Mouse (Mus musculus): Measurements from ENCODE around the gene Slc17a9.
A peak's percentile ranks its signal among the peaks of the same experiment; 100 is the strongest.
"Not testable (repeated sequence)": the region's sequence is repeated elsewhere in the genome, so short reads cannot be mapped to it uniquely, and the experiment has no call there.

Gene Slc17a9

DNA sequence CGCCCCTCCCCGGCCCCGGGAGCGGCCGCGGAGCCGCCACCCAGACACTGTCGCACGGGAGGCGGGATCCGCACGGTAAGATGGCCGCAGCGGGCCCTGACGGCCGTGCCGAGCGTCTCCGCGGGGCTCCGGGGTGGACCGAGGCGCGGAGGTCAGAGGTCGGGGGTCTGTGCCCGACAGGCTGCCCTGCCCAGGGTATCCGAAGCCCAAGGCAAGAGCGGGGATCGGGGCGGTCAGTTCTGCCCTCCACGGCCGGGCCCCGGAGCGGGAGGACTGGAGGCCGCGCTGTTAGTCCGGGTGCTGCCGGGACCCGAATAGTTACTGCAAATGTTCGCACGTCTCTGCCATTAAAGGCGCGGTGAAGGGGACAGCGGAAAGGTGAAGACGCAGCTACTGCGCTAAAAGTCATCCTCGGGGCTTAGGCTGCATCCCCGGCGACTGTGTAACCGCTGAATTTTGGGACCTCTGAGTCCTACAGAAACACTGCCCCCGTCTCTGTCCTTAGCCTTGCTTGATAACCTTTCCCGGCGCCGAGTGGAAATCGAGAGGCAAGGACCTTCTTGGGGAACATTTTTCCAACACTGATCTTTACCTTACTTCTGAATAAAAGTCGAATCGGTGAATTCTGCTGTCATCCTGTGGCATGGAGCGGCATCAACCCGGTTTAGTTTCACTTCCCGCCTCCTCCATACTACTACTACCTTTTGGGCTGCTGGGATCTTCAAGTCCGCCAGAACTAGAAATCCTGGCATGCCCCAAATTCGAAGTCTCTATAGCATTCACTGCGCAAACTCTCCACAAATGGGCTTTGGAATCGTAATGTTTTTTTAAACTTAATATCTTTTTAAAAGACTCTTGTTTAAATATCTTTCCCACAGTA, 14.5 kb upstream of the Slc17a9 start:
- no peak for DNase-seq (ENCODE audit: extremely low spot score, low read depth, low spot score)

DNA sequence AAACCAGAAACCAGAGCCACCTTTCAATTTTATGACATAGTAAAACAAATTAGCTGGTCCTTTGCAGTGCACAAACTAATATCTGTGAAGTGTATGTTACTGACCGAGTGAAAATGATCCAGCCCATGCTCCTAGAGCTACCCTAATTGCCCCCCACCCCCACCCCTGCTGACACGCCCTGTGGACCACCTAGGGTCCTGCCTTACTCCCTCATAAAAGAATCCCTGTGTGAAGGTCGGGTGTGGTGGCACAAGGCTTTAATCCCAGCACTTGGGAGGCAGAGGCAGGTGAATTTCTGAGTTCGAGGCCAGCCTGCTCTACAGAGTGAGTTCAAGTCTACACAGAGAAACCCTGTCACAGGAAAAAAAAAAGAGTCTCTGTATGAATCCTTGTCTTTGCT, 13.5 kb upstream of the Slc17a9 start:
- DNase-seq (ENCODE audit: extremely low spot score, low read depth, low spot score): no peak

DNA sequence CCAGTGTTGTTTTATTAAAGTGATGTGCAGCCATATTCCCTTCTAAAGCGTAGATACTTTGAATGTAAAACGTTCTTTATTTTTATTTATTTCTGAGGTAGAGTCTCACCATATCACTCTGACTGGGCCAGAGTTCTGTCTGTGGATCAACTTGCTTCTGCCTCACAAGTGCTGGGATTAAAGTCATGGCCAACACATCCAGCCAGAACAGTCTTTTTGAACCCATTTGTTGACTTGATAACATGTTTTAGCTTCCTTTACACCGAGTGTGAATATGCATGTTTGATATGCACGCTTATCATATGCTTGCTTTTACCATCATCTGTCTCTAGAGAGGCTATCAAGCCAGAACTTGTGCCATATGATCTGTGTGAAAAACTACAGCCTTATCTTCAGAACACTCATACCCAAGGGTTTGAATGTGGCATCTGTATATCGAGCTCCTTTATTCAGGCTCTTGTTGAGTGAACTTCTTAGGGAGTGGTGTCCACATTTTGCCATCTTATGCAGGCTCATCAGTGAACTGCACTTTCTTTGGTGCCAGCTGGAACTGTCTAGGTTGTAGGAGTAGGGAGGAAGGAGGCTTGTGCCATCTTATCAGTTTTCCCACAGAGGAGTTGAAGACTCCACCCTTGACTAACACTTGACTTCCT, 12.9 kb upstream of the Slc17a9 start:
- DNase-seq (ENCODE audit: extremely low spot score, low read depth, low spot score): no peak

DNA sequence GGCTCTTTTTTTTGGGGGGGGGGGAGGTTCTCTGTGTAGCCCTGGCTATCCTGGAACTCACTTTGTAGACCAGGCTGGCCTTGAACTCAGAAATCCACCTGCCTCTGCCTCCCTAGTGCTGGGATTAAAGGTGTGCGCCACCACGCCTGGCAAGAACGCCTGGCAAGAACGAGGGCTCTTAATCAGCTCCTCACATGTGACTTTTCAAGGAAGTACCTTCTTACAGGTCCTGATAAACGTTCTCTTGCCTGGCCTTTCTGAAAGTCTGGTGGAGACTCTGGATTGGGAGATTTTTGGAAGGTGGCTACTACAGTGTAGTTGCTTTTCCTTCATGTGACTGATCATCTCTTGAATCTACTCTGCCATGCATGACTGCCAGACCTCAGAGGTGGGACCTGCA, 2.3 kb upstream of the Slc17a9 start:
- DNase-seq (ENCODE audit: extremely low spot score, low read depth, low spot score): not testable (repeated sequence)

DNA sequence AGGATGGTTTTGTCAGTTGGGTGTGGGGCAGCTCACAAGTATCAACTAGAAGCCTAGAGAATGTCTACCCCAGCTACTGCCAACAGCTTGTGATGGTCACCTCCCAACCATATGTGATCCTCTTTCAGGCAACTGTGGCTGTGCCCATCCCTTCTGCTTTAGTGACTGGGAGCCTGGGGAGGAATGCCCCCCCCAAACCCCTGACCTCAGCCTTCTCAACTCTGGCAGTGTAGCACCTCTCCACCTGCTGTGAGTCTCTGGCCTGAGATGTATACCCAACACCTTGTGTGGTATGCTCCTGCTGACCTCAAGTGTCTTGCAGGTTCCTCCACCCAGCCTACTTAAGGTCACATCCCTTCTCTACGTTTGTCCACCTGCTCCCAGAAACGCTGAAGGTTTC, 1.2 kb upstream of the Slc17a9 start:
- DNase-seq (ENCODE audit: extremely low spot score, low read depth, low spot score): no peak

DNA sequence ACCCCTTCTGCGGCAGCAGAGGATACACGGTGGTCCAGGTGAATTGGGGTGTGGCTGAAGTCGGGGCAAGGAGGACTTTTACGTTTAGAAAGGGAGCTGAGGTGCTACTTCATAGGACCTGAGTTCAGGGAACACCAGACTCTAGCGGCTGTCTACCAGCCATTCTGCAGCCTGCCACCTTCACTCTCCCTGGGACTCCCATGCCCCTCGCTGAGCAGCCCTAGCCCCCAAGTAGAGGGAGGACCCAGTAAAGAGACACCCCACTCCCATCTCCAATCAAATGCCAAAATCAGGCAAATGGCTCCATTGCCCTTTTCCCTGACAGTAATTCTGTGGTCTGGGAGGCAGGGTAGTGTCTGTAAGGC, 333 bp downstream of the Slc17a9 start:
- no peak for DNase-seq (ENCODE audit: extremely low spot score, low read depth, low spot score)

DNA sequence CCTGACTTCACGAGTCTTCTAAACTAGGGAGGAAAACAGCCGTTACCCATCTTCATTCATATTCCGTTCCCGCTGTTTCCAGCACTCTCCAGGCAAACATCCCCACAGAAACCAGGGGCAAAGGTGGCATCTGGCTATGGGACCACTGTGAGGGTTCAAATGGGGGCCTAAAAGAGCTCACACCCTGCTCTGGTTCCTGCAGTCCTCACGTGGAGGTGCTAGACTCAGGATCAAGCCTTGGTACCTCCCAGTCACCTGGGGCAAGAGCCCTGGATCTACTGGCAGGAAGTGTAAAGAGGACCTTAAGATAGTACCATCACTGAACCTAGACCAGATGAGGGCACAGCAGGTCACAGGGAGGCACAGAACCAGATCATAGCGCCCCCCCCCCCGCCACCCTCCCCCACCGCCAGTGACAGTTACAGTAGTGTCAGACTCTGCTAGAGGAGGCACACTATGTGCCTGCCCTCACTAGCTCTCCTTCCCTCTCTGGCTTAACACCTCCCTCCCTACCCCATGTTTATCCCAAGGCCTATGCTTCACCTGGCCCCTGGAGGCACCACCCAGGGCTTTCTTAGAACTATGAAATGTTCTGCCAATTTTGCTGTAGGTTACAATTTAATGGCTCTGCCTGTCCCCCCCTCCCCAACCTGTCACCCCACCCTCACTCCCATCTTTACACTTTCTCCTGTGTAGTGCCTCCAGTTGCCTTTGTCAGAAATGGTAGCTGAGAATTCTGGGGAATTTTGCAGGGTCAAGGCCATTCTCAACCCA, 980 bp downstream of the Slc17a9 start:
- DNase-seq (ENCODE audit: extremely low spot score, low read depth, low spot score): no peak

DNA sequence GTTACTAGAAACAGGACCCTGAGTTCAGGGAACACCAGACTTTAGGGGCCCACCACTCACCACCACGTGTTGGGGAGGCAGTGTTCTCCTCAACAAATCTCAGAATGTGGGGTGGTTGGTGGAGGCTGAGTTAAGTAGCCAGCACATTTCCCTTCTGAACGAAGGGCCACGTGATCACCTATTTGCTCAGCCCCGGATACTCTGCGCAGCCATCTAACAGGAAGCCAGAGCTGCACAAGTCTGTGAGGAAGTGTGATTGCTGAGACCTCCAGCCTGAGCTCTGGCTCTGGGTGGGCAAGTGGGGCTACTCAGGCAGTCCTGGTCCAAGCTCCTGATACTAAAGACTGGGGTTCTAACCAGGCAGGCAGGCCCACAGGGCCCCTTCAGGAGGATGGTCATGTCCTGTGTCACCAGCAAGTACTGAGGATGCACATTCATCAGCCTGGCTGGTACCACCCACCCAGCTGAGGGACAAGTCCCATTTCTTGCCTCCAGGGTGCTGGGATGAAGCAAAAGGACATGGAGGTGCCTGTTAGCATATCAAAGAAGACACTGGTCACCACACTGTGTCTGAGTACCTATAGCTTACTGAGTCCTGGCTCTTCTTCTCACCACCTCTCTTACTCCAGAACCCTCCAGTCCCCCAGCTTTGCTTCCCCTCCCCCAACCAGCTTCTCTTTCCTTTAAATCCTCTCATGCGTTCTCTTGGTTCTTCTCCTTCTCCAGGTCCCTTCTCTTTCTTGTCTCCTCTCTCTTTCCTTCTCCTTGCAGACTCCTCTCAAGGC, 1.8 kb downstream of the Slc17a9 start:
- DNase-seq (ENCODE audit: extremely low spot score, low read depth, low spot score): no peak

DNA sequence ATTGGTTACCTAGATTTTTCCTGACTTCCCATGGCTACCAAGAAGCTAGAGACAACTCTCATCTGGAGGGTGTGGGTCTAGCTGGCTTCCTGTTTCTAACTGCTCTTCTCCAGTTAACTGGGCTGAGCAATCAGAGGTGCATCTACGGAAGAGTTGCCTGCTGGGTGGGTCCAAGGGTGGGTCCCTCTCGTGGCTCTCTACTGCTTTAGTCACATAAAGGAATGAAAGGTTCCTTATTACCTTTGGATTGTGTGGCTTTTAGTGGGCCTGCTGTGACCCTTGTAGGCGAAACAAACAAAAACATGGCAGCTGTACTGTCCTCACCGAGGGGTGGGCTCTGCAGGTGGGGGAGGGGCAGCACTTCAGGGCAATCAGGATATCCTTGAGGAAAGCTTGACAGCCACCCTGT, 2.6 kb downstream of the Slc17a9 start:
- no peak for DNase-seq (ENCODE audit: extremely low spot score, low read depth, low spot score)

DNA sequence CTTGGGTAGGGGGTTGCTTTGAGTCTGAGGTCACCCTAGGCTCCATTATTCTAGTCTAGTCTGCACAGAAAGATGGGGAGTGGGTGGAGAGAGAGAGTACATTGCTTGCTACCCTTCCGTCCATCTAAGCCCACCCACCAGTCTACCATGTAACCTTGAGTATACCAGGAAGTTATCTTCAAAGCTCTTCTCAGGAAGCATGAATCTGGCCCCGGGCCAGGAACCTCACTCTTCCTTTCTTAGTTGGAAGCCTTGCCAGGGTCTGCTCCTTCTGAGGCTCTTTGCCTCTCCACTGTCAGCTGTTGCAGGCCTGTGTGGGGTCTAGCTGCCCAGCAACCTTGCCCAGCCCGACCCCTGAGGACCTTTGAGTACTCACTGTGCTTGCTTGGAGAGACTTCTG, 6.0 kb downstream of the Slc17a9 start:
- DNase-seq (ENCODE audit: extremely low spot score, low read depth, low spot score): no peak

DNA sequence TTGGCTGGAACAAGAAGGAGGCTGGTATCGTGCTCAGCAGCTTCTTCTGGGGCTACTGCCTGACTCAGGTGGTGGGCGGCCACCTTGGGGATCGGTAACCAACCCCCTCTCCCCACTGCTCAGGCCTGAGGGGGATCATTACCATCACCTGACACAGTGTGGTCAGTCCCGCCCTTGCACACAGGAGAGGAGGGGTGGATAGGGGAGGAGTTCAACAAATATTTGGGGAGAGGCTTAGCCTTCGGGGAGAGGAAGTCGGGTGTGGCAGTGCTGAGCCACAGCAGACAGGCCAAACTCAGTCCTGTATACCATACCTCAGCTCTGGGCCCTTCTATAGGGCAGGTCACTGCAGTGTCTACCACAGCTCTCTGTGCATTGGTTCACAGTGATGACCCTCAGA, 6.9 kb downstream of the Slc17a9 start:
- DNase-seq (ENCODE audit: extremely low spot score, low read depth, low spot score): no peak

DNA sequence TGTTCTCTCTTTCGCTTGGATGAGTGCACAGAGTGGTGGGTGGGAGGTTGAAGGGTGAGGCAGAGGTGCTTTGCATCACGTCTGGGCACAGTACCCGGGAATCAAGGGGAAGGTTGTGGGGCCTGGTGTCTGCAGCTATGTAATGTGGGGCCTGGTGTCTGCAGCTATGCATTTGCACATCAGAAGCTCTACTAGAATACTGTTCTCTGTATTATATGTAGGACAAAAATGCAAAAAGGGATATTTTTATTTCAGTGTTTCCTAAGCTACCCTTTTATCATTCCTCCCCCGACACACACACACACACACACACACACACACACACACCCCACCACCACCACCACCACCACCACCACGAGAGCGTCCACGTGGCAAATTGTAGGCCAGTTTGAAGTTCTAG, 10.2 kb downstream of the Slc17a9 start:
- DNase-seq (ENCODE audit: extremely low spot score, low read depth, low spot score): no peak

DNA sequence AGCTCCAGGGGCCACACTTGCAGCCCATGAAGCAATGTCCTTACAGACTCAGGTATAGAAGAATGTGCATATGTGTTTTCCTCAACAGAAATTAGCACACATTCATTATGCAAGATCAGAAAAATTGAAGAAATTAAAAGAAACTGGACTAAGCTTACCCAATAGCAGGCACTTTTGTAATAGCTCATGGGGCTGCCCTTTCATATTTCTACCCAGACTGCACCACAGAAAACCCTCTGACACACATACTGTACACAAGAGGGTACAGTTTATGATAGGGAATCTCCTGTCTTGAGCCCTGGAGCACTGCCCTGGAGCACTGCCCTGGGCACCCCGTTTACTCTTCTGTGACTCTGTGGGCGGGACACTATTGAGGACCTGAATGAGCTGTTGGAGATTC, 12.9 kb downstream of the Slc17a9 start:
- no peak for DNase-seq (ENCODE audit: extremely low spot score, low read depth, low spot score)

DNA sequence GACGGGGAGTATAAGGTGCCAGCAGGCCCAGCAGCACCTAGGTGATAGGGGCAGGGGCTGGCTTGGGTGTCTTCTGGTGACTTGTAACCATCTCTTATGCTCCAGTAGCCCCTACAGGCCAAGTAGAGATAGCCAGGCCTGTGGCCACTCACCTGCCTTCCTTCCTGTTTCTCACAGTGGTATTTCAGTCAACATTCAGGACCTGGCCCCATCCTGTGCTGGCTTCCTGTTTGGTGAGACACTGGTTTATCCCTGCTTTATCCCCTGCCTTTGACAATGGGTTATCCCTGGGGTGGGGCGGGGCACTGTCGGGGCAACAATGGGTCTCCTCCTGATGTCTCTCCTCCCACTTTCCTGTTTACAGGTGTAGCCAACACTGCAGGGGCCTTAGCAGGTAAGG, 15.3 kb downstream of the Slc17a9 start:
- DNase-seq (ENCODE audit: extremely low spot score, low read depth, low spot score): no peak

DNA sequence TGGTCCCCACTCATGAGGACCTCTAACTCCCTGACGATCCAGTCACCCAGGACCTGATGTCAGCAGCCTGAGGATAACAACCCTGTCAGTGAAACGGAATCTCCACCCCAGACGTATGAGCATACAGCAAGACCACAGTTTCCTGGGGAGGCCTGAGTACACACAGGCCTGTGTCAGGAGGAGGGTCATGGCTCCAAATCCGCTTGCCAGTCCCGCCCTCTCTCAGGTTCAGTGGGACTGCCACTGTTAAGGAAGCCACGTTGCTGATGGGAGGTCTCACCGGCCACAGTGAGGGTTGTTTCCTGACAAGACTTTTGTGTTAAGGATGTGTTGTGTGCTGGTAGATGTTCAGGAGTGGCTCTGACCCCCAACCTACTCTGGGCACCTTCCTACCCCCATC, 16.4 kb downstream of the Slc17a9 start:
- no peak for DNase-seq (ENCODE audit: extremely low spot score, low read depth, low spot score)

DNA sequence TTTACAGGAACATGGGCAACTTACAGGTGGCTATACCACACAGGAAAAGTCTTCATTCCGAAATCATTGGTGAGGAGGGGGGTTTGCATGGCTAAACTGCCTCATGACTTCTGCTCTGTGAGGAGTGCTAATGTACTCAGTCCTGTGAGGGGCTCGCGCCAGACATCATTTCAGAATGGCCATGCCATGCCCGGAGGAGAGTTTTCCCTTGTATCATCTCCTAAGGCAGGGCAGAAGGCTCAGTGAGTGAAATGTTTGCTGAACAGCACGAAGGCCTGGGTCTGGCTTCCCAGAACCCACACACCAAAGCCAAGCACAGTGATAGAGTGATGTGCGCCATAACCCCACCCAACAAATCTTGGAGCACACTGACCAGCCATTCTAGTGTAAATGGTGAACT, 17.8 kb downstream of the Slc17a9 start:
- DNase-seq (ENCODE audit: extremely low spot score, low read depth, low spot score): no peak

DNA sequence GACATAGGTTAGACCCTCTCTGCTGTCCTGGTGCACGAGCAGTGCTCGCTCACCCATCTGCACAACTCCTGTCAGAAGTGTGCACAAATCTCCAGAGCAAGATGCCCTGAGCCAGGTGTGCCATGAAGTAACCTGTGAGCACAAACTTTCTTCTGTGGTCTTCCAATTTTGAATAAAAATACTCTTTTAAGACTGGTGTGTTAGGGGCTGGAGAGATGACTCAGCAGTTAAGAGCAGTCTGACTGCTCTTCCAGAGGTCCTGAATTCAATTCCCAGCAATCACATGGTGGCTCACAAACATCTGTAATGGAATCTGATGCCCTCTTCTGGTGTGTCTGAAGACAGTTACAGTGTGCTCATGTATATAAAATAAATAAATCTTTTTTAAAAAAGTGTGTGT, 18.3 kb downstream of the Slc17a9 start:
- no peak for DNase-seq (ENCODE audit: extremely low spot score, low read depth, low spot score)

DNA sequence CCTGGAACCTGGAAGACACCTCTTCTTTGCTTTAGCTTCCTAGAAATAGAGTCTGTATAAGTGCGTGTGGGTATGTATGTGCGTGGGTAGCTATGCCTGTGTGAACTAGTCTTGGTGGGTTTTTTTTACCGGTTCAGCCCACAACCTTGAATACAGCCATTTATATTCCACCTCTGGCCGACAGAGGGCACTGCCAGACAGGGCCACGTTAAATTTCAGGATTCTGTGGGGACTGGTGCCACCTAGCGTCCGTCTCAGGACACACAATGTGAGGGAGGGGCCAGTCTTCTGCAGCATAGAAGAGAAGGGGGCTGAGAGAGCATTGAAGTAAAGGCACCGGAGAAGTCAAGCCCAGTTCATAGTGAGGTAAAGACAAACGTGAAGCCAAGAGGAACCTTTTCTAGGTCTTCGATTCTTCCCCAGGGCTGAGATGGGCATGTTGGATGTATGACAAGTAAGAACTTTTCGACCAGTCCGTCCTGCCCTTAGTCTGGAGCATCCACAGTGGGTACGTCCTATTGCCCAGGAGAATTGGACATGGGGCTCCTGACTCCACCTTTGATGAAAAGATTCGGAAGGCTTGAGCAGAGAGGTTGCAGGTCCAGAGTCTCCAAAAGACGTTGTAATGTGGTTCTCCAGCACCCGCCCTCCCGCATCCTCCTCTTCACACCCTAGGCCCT, 20.3 kb downstream of the Slc17a9 start:
- DNase-seq (ENCODE audit: extremely low spot score, low read depth, low spot score): peak; percentile 62

DNA sequence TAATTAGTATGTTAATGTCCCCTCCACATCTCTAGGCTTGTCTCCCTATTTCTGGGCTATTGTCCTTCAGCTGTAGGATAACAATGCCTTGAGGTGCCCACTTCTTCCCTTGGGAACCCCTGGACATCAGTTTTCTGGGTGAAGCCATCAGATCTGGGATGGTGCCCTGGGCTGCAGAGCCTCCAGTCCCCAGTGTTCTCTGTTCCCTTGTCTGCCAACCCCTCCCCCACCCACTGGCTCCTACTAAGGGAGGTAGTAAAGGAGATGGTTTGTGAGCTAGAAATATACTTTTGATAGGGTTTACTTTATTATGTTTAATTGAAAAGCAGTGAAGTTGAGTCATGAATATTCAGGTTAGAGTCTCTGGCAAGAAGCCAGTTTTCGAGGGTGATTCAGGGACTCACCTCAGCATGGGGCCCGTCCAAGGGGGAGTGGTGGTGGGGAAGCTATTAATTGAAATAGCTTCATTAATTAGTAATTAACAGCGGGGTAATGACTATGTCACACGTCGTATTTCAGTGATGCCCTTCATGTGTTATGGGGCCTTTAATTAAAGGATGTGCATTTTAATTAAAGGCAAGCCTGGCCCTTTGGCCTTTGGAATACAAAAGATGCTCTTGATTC, 21.6 kb downstream of the Slc17a9 start:
- DNase-seq (ENCODE audit: extremely low spot score, low read depth, low spot score): no peak

DNA sequence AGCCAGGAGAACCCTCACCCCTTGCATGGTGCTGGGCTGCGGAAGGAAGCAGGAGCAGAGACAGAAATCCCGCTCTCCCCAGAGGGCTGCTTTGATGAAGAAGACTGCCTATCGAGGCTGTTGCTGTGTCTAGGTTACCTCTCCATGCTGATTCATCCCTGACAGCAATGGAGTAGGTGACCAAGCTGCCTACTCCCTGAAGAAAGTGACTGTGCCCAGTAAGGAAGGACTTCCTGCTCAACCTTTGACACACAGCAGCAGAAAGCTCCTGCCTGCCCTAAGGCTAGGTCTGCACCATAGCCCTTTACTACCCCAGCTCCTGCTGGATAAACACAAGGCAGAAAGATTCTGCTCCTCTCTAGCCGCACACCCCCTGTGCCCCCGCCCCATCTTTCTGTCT, 23.8 kb downstream of the Slc17a9 start:
- DNase-seq (ENCODE audit: extremely low spot score, low read depth, low spot score): no peak
